Mouse (Mus musculus) CD4-positive naive resting alpha-beta T cell, adult 57 days (primary cell): ENCODE data around the gene Tead4. TPM values are rescaled to one million over a fixed set of nuclear protein-coding genes. Genes with fewer than 3 reads are reported as not detected.

Experiments used
- total RNA-seq: library from RNA; stranded (reverse); gene quantifications from one replicate; pipeline ENCODE4 v1.2.4, GENCODE M21; 2023

Gene Tead4
- not detected for total RNA-seq

DNA sequence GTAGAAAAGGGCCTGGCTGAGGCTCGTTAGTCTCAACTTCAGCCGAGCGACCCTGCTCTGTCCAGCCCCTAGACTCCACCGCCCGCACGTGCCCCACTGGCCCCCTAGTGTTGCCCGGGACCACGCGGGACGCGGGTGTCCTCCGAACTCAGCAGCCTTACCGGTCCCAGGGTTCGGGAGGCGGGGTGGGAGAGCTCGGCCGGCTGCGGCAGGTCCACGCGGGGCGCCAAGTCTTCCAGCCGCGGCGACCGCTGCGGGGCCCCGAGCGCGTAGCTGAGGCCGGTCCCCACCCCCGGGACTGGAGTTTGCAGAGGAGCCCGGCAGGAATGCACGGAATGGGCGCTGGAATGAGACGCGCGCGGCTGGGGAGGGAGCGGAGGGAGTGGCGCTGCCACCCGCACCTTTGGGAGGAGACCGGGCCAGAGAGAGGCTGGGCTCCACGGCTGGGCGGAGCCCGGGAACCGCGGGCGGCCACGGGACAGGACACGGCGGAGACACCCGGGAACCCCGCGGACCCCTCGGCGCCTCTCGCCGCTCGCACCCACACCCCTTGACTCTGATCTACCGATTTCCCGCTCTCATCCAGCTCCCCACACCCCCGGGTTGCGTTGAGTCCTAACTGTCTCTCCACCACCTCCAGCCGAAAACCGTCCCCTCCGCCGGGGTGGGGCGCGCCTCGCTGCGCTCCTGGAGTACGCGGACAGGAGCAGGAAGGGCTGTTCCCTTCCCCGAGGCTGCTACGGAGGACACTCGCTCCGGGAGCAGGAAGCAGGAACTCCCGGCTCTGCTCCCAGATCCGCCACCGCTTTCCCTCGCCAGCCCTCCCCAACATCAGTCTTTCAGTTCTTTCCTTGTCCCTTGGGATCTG, at the start of gene Tead4:
Tead4 (minus strand) TSS at position 690 of the 868 bp plus-strand sequence.

Other genes with a start within 250 kb of the Tead4 start
- 11.4 TPM for gene Tspan9, start 157.2 kb downstream of the Tead4 start, total RNA-seq
- gene Tulp3, start 55.0 kb upstream of the Tead4 start, total RNA-seq = 3.7 TPM
- gene Rhno1, start 62.1 kb upstream of the Tead4 start, total RNA-seq = 58.1 TPM
- gene Foxm1, start 62.1 kb upstream of the Tead4 start, total RNA-seq = 8.2 TPM
- 0.71 TPM for gene Tex52, start 74.6 kb upstream of the Tead4 start, total RNA-seq
- not detected for gene Gm44596, start 74.7 kb upstream of the Tead4 start, total RNA-seq
- not detected for gene Nrip2, start 98.5 kb upstream of the Tead4 start, total RNA-seq
- 61.9 TPM for gene Itfg2, start 124.1 kb upstream of the Tead4 start, total RNA-seq
- gene Fkbp4, start 137.9 kb upstream of the Tead4 start, total RNA-seq = 82.5 TPM
- gene Pzp, start 225.9 kb upstream of the Tead4 start, total RNA-seq = not detected